Mouse (Mus musculus): Measurements from ENCODE around the gene Gm8362. TPM values are rescaled to one million over a fixed set of nuclear protein-coding genes. Genes with fewer than 3 reads are reported as not detected.

The Gm8362 gene
- polyA plus RNA-seq (2015; fragmentation: Nextera tagmentation; extraction: Ambion mirVana) = not detected in 2 replicates

DNA sequence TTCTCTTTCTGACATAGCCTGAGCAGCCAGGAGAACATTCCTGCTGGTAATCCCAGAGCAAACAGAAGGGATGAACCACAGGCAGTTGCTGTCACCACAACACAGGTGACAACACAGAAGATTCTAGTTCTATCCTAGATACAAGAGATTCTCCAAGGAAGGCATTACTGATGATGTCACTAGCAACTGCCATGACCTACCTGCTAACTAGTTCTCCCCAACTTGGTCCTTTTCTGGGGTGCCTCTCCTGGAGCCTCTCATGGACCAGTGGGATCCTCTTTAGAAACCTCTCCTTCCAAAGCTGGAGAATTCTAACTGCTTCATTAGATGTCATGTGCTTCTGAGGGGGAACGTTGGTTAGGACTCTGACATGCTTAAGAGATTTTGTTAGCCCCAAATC lies at the start of gene Gm8362:
Gene Gm8362, minus strand, starts transcription at position 101 of the 400 bp plus-strand sequence.

DNA sequence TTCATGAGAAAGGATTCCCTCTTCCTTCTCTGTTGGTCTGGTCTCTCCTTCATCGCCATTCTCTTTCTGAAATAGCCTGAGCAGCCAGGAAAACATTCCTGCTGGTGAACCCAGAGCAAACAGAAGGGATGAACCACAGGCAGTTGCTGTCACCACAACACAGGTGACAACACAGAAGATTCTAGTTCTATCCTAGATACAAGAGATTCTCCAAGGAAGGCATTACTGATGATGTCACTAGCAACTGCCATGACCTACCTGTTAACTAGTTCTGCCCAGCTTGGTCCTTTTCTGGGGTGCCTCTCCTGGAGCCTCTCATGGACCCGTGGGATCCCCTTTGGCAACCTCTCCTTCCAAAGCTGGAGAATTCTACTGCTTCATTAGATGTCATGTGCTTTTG lies 32.0 kb downstream of the Gm8362 start, which contains the start of gene Gm3636:
Gene Gm3636, minus strand, starts transcription at position 101 of the 400 bp plus-strand sequence.

DNA sequence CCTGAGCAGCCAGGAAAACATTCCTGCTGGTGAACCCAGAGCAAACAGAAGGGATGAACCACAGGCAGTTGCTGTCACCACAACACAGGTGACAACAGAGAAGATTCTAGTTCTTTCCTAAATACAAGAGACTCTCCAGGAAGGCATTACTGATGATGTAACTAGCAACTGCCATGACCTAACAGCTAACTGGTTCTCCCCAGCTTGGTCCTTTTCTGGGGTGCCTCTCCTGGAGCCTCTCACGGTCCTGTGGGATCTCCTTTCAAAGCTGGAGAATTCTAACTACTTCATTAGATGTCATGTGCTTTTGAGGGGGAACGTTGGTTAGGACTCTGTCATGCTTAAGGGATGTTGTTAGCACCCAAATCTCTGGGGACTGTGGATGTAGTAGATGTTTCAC lies 54.1 kb downstream of the Gm8362 start, which contains the start of gene Gm8050:
Gene Gm8050, minus strand, starts transcription at position 101 of the 400 bp plus-strand sequence.

Other genes starting within 250 kb of the Gm8362 start
- not detected in 2 replicates for gene Gm8356, start 237.1 kb downstream of the Gm8362 start, polyA plus RNA-seq (2015; fragmentation: Nextera tagmentation; extraction: Ambion mirVana)
- gene Gm3629, start 183.8 kb downstream of the Gm8362 start, polyA plus RNA-seq (2015; fragmentation: Nextera tagmentation; extraction: Ambion mirVana) = not detected in 2 replicates
- gene Gm3460, start 152.0 kb downstream of the Gm8362 start, polyA plus RNA-seq (2015; fragmentation: Nextera tagmentation; extraction: Ambion mirVana) = not detected in 2 replicates
- gene Gm10251, start 90.2 kb downstream of the Gm8362 start, polyA plus RNA-seq (2015; fragmentation: Nextera tagmentation; extraction: Ambion mirVana) = not detected in 2 replicates
- not detected in 2 replicates for gene Gm8050, start 54.2 kb downstream of the Gm8362 start, polyA plus RNA-seq (2015; fragmentation: Nextera tagmentation; extraction: Ambion mirVana)
- 5.2 and 5.5 TPM in 2 replicates for gene Gm3636, start 32.1 kb downstream of the Gm8362 start, polyA plus RNA-seq (2015; fragmentation: Nextera tagmentation; extraction: Ambion mirVana)
- gene Gm3642, start 65.9 kb upstream of the Gm8362 start, polyA plus RNA-seq (2015; fragmentation: Nextera tagmentation; extraction: Ambion mirVana) = 0.09 TPM in 1 of 2 replicates, not detected in the other
- gene Gm3667, start 115.6 kb upstream of the Gm8362 start, polyA plus RNA-seq (2015; fragmentation: Nextera tagmentation; extraction: Ambion mirVana) = 3.1 and 4.0 TPM in 2 replicates
- gene Gm6356, start 199.4 kb upstream of the Gm8362 start, polyA plus RNA-seq (2015; fragmentation: Nextera tagmentation; extraction: Ambion mirVana) = not detected in 2 replicates

All from skeletal muscle tissue, postnatal 0 days (tissue).